Mouse (Mus musculus) small intestine, adult 2 months (tissue): Measurements from ENCODE around the gene Ccl9.

Experiments
- CTCF ChIP-seq: fragments of 200-500 bp; IDR thresholded peaks from 2 replicates; pipeline ENCODE4 v1.5.1; 2012; ENCODE audit warnings: low read depth, mild to moderate bottlenecking, control low read depth, inconsistent platforms, low read length, moderate library complexity, mixed read lengths; ENCODE audit not compliant: insufficient replicate concordance, insufficient read length; ENCODE audit errors: extremely low read depth
- POLR2A ChIP-seq: fragments of 200-500 bp; IDR thresholded peaks from 2 replicates; pipeline ENCODE4 v1.6.1; 2012; ENCODE audit warnings: low read depth, mild to moderate bottlenecking, control low read depth, inconsistent platforms, low read length, moderate library complexity

DNA sequence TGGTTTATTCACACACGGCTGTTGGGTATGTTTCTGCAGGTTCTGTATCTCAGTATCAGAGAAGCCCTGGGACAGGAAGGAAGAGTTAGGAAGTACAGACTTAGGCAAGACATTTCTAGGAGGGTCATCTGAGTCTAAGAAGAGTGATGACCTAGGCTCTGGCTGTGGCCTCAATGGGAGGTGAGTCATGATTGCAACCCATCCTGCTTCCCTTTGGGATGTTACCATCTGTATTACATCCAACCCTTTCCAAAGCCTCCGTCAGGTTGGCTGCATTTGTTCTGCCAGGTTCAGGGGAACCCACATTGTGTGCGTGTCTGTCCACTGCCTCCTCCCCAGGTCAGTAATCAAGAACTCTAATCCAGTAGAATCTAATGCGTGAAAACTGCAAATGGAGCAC, 26.3 kb upstream of the Ccl9 start:
- TF ChIP-seq POLR2A (no peak), CTCF (no peak)
